Mouse (Mus musculus): ENCODE measurements around the gene Zkscan14. TPM values are rescaled to one million over a fixed set of nuclear protein-coding genes. Genes with fewer than 3 reads are reported as not detected.

Zkscan14 gene
- polyA plus RNA-seq (2012; rRNA removed): 2.5 and 2.6 TPM in 2 replicates

GRCm38 (mm10) chr5:145201321-145201991 lies at the start of gene Zkscan14:
TSS of gene Zkscan14 (minus strand) at chr5:145201868.

GRCm38 (mm10) chr5:145231367-145231871 lies 29.8 kb upstream of the Zkscan14 start, which contains the start of gene Zfp655:
TSS of gene Zfp655 (plus strand) at chr5:145231715.

DNA sequence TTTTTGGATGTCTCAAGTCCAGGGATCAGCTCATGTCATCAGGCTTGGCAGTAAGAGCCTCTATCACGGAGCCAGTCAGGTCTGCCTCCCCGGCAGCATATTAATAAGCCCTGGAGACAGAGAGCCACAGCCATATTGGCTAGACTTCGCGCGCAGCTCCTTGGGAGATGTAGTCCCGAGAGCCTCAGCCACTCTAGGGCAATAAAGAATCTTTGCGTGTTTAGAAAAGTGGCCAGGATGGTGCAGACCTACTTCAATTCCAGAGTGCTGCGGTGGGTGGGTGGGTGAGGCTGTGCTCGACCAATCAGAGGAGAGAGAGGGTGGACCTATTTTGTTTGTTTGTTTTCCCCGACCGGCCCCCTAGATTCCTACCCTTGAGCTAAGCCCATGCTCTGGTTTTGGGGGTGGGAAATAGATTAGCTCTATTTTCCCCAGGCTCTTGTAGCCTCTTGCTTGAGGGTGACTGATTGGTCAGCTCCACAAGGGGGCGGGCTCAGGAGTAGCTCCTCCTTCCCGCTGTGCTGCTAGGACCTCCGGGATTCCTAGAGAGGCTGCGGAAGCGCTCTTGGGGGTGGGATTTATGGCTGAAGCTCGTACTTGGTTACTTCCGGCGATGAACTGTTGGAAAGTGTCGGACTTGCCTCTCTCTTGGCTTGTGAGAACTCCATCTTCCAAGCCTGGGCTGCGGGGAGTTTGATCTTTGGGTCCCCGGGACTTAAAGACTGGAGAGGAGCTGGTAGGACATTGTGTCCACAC lies 2.4 kb upstream of the Zkscan14 start, which contains the start of gene Zkscan5:
Gene Zkscan5, plus strand, starts transcription at position 627 of the 756 bp plus-strand sequence.

GRCm38 (mm10) chr5:145191962-145192361 lies 9.7 kb downstream of the Zkscan14 start, which contains the start of gene Atp5j2:
TSS of gene Atp5j2 (minus strand) at chr5:145192062.

DNA sequence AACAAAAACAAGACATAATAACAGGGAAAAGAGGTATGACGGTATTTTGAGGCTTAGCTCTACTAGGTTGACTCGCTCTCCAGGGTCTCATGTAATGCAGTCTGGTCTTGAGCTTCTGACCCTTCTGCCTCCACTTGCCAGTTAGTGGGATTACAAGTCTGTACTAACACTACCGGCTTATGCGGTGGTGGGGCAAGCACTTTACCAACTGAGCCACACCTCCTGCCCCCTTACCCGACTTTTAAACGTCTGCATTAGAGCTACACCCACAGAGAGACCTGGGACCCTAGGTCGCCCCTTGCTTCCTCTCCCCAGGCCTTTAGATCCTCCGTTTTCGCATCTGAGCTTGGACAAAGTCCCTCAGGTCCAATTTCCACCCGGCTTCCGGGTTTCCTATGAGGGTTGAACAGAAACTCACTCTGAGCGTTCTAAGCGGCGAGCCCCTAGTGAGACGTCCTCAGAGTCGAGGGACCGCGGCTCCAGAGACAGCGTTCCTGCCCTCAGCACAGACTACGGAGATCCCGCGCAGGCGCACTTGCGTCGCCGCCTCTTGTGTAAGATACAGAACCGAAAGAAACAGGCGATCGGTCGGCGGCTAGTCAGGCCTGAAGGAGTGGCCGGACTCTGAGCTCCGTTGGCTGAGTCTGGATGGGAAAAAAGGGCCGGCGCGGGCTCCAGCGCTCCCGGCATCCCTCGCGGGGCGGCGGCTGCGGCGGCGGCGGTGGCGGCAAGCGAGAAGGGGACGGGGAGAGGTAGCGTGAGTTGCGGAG lies 34.9 kb downstream of the Zkscan14 start, which contains the start of the genes Ptcd1 and Cpsf4:
Gene Ptcd1, minus strand, starts transcription at position 573 of the 770 bp plus-strand sequence.
Gene Cpsf4, plus strand, starts transcription at position 678 of the 770 bp plus-strand sequence.

Other genes with a start within 250 kb of the Zkscan14 start
- 2.6 and 3.2 TPM in 2 replicates for gene Smurf1, start 236.0 kb downstream of the Zkscan14 start, polyA plus RNA-seq (2012; rRNA removed)
- gene Gm4871, start 169.1 kb downstream of the Zkscan14 start, polyA plus RNA-seq (2012; rRNA removed): not detected in 2 replicates
- gene 1700018F24Rik, start 158.9 kb downstream of the Zkscan14 start, polyA plus RNA-seq (2012; rRNA removed): not detected in 2 replicates
- gene Arpc1a, start 118.0 kb downstream of the Zkscan14 start, polyA plus RNA-seq (2012; rRNA removed): 42.6 and 43.3 TPM in 2 replicates
- gene Kpna7, start 117.8 kb downstream of the Zkscan14 start, polyA plus RNA-seq (2012; rRNA removed): 0.01 TPM in 1 of 2 replicates, not detected in the other
- gene Arpc1b, start 87.7 kb downstream of the Zkscan14 start, polyA plus RNA-seq (2012; rRNA removed): 144 and 173 TPM in 2 replicates
- 27.2 and 31.1 TPM in 2 replicates for gene Pdap1, start 61.6 kb downstream of the Zkscan14 start, polyA plus RNA-seq (2012; rRNA removed)
- 59.2 and 65.9 TPM in 2 replicates for gene Bud31, start 61.5 kb downstream of the Zkscan14 start, polyA plus RNA-seq (2012; rRNA removed)
- gene Ptcd1, start 34.8 kb downstream of the Zkscan14 start, polyA plus RNA-seq (2012; rRNA removed): 5.8 and 6.1 TPM in 2 replicates
- gene Cpsf4, start 34.7 kb downstream of the Zkscan14 start, polyA plus RNA-seq (2012; rRNA removed): 22.4 and 22.9 TPM in 2 replicates
- gene Atp5j2, start 9.8 kb downstream of the Zkscan14 start, polyA plus RNA-seq (2012; rRNA removed): 198 and 202 TPM in 2 replicates
- gene Zkscan5, start 2.7 kb upstream of the Zkscan14 start, polyA plus RNA-seq (2012; rRNA removed): 2.7 and 2.8 TPM in 2 replicates
- 13.3 and 14.3 TPM in 2 replicates for gene Zfp655, start 29.8 kb upstream of the Zkscan14 start, polyA plus RNA-seq (2012; rRNA removed)
- gene Zscan25, start 78.6 kb upstream of the Zkscan14 start, polyA plus RNA-seq (2012; rRNA removed): 4.3 and 5.4 TPM in 2 replicates
- gene Cyp3a57, start 143.4 kb upstream of the Zkscan14 start, polyA plus RNA-seq (2012; rRNA removed): 1.1 and 1.2 TPM in 2 replicates

All from liver, embryonic 18 days (tissue).